Mouse (Mus musculus) kidney, postnatal 10 days (tissue): Measurements from ENCODE around the gene 4931428F04Rik.

ENCODE experiments used
- DNase-seq: peaks from one replicate; pipeline ENCODE4 v3.0.0; 2021; ENCODE audit warnings: mixed read lengths

Gene 4931428F04Rik

GRCm38 (mm10) chr8:105289805-105290460, at the start of gene 4931428F04Rik:
4931428F04Rik (minus strand) TSS chr8:105289864.
- DNase-seq = peak; percentile 64

- no peak for DNase-seq
These were observed 49.3 kb upstream of the 4931428F04Rik start for GRCm38 (mm10) chr8:105338992-105339391.

- DNase-seq = peak; percentile 51
These were observed 46.9 kb upstream of the 4931428F04Rik start for GRCm38 (mm10) chr8:105336373-105337130.

GRCm38 (mm10) chr8:105332523-105332922, 42.9 kb upstream of the 4931428F04Rik start:
- no peak for DNase-seq

- DNase-seq = no peak
These were observed 42.3 kb upstream of the 4931428F04Rik start for GRCm38 (mm10) chr8:105331931-105332330.

- DNase-seq = peak; percentile 27
These were observed 41.8 kb upstream of the 4931428F04Rik start for GRCm38 (mm10) chr8:105331469-105331868.

- DNase-seq = peak; percentile 21
These were observed 40.7 kb upstream of the 4931428F04Rik start for GRCm38 (mm10) chr8:105330325-105330724.

- DNase-seq = no peak
These were observed 37.3 kb upstream of the 4931428F04Rik start for GRCm38 (mm10) chr8:105326968-105327367.

GRCm38 (mm10) chr8:105326141-105326672, 36.5 kb upstream of the 4931428F04Rik start, which contains the start of the genes Lrrc29 and Tmem208:
Lrrc29 (minus strand) TSS chr8:105326278.
Tmem208 (plus strand) TSS chr8:105326354.
- peak; percentile 99 for DNase-seq

GRCm38 (mm10) chr8:105325641-105326093, 36.0 kb upstream of the 4931428F04Rik start:
- DNase-seq = peak; percentile 63

GRCm38 (mm10) chr8:105323183-105323582, 33.5 kb upstream of the 4931428F04Rik start:
- DNase-seq = no peak

GRCm38 (mm10) chr8:105318662-105319190, 29.1 kb upstream of the 4931428F04Rik start:
- DNase-seq = no peak

GRCm38 (mm10) chr8:105317941-105318340, 28.3 kb upstream of the 4931428F04Rik start:
- no peak for DNase-seq

GRCm38 (mm10) chr8:105315073-105315769, 25.6 kb upstream of the 4931428F04Rik start:
- peak; percentile 19 for DNase-seq

- DNase-seq = no peak
These were observed 24.1 kb upstream of the 4931428F04Rik start for GRCm38 (mm10) chr8:105313622-105314402.

GRCm38 (mm10) chr8:105312891-105313481, 23.3 kb upstream of the 4931428F04Rik start:
- DNase-seq = no peak

GRCm38 (mm10) chr8:105311718-105312117, 22.1 kb upstream of the 4931428F04Rik start:
- no peak for DNase-seq

- DNase-seq = no peak
These were observed 20.5 kb upstream of the 4931428F04Rik start for GRCm38 (mm10) chr8:105310118-105310517.

GRCm38 (mm10) chr8:105309142-105309847, 19.6 kb upstream of the 4931428F04Rik start:
- DNase-seq = no peak

- no peak for DNase-seq
These were observed 18.8 kb upstream of the 4931428F04Rik start for GRCm38 (mm10) chr8:105308428-105308827.

GRCm38 (mm10) chr8:105307670-105308069, 18.0 kb upstream of the 4931428F04Rik start:
- no peak for DNase-seq
